Mouse (Mus musculus) intestine, embryonic 15.5 days (tissue): ENCODE measurements at regions not wholly inside any gene's neighbourhood (a gene's known extent, or its start where the extent isn't known, plus 50 kb on each side); places are given as distances from the start of the nearest gene placed in this dataset.

Experiments
- ATAC-seq: fragments of 200-750 bp; cut with Nextera tagmentation; 2 replicates; pipeline ENCODE4 v1.8.0; 2017; ENCODE audit warnings: moderate TSS enrichment, moderate library complexity
- H3K27ac ChIP-seq: fragments of 300-500 bp; sonication (generic); 2 replicates; pipeline ENCODE4 v1.5.1; 2015; ENCODE audit warnings: mild to moderate bottlenecking, inconsistent platforms
- H3K27me3 ChIP-seq: fragments of 300-500 bp; sonication (generic); replicated peaks from 2 replicates; pipeline ENCODE4 v1.6.1; 2015; ENCODE audit warnings: inconsistent platforms
- H3K36me3 ChIP-seq: fragments of 300-500 bp; sonication (generic); 2 replicates; pipeline ENCODE4 v1.6.1; 2015; ENCODE audit warnings: inconsistent platforms
- H3K4me1 ChIP-seq: fragments of 300-500 bp; sonication (generic); replicated peaks from 2 replicates; pipeline ENCODE4 v1.6.1; 2015; ENCODE audit warnings: inconsistent platforms
- H3K4me2 ChIP-seq: fragments of 300-500 bp; sonication (generic); replicated peaks from 2 replicates; pipeline ENCODE4 v1.6.1; 2015; ENCODE audit warnings: mild to moderate bottlenecking, inconsistent platforms
- H3K4me3 ChIP-seq: fragments of 300-500 bp; sonication (generic); replicated peaks from 2 replicates; pipeline ENCODE4 v1.5.1; 2015; ENCODE audit warnings: inconsistent platforms
- H3K9ac ChIP-seq: fragments of 300-500 bp; sonication (generic); 2 replicates; pipeline ENCODE4 v1.6.1; 2015; ENCODE audit warnings: inconsistent platforms
- H3K9me3 ChIP-seq: fragments of 300-500 bp; sonication (generic); 2 replicates; pipeline ENCODE4 v1.6.1; 2016; ENCODE audit warnings: inconsistent platforms
- WGBS: fragments of 180-500 bp; shearing (Covaris S2); methylation state at CpG from one replicate; pipeline ENCODE4 v1.1.7; 2015; 5-methylcytosine and 5-hydroxymethylcytosine counted together

DNA sequence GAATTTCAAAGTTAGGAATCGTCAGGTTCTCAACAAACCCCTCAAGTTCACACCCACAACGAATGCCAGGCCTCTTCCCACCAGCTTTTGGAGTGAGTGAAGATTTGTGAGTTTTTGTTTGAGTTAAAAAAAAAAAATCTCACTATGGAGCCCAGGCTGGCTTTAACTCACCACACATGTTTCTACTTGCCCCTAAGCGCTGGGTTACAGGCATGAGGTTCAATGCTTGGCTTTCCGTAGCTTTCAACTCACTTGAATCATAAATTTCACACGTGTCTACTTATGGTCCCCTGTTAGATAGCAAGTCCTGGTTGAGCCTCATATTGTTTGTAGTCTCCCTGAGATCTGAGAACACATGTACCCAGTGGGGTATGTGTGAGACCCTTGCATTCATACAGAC is 122.8 kb upstream of the Efna5 start:
- WGBS, result 71% methylated on average over 5 of the region's 5 CpGs
- H3K27ac ChIP-seq, result no peak overlapping the region

DNA sequence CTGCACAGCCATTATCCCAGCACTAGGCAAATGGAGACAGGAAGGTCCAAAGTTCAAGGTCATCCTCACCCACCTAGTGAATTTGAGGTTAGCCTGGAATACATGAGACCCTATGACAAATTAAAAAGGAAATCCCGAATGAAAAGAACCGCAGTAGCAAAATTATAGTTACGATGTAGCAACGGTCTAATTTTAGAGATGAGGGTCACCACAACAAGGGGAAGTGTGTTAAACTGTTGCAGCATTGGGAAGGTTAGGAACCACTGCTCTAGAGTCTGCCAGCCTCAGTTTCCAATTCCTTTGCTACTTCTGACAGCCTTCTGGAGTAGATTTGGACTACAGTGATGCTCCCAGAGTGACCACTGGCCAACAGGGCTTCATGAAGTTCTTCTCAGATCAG is 121.6 kb upstream of the Efna5 start:
- Histone ChIP-seq H3K9me3 (no peaks in the 10 kb centered on the region), H3K4me3 (no peak overlapping the region), H3K36me3 (no peaks in the 10 kb centered on the region), H3K4me1 (no peaks in the 10 kb centered on the region), H3K4me2 (no peak overlapping the region), H3K27ac (no peak overlapping the region), H3K27me3 (no peaks in the 10 kb centered on the region), H3K9ac (no peak overlapping the region)
- WGBS, result 91% methylated on average over 4 of the region's 4 CpGs
- no peak for ATAC-seq

More for the DNA sequence above, 122.8 kb upstream of the Efna5 start:
- no peaks in the 10 kb centered on the region for H3K27me3 ChIP-seq
- H3K9ac ChIP-seq, result no peak overlapping the region
- H3K4me1 ChIP-seq, result peaks cover 7% of the 10 kb centered on the region; the same call in 1 of the 2 replicates
- H3K9me3 ChIP-seq, result no peaks in the 10 kb centered on the region
- ATAC-seq, result no peak
- no peaks in the 10 kb centered on the region for H3K36me3 ChIP-seq
- H3K4me2 ChIP-seq, result no peak overlapping the region
- no peak overlapping the region for H3K4me3 ChIP-seq

DNA sequence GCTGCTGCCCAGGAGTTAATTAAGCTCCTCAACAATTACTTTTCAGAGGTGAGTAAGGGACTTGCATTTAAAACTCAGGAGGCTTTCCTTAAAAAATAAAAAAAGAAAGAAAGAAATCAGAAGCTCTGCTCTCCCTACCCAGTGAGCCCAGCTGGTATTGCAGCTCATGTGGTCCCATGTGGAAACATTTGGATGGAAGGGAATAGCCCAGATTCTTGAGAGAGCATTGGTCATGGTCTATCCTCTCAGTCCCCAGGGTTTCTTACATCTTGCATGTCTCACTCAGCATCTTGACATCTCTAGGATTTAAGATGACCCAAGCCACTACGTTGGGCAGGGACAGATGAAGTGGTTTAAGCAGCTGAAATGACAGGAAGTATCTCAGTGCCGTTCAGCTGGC is 120.8 kb upstream of the Efna5 start:
- H3K4me3 ChIP-seq, result no peak overlapping the region
- H3K27me3 ChIP-seq, result no peaks in the 10 kb centered on the region
- 52% methylated on average over 2 of the region's 2 CpGs for WGBS
- H3K9ac ChIP-seq, result no peak overlapping the region
- H3K4me1 ChIP-seq, result 0 out of 2 replicates have a peak, but pooled peaks cover 2% of the 10 kb centered on the region
- no peak overlapping the region for H3K4me2 ChIP-seq
- no peak for ATAC-seq
- H3K27ac ChIP-seq, result no peak overlapping the region
- H3K36me3 ChIP-seq, result no peaks in the 10 kb centered on the region
- H3K9me3 ChIP-seq, result no peaks in the 10 kb centered on the region

DNA sequence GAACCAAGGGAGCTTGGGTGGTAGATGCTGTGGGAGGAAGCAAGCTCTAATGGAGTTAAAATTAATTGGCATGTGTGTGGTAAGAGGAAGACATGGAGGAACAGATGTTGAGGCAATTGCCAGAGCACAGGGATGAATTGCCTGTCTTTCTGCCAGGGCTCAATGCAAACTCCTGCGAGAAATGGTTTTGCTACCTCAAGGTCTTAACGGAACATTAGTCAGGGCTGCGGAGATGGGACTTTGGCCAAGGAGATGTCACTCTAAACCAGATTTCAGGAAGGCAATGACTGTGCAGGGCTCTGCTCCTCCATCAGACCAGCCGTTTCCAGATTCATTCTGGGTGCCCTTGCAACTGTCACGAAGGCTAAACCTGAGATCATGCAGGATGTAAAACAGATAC is 116.6 kb upstream of the Efna5 start:
- H3K9ac ChIP-seq, result no peak overlapping the region
- ATAC-seq, result no peak
- 0 out of 2 replicates have a peak, but pooled peaks cover 2% of the 10 kb centered on the region for H3K4me1 ChIP-seq
- H3K36me3 ChIP-seq, result no peaks in the 10 kb centered on the region
- no peak overlapping the region for H3K27ac ChIP-seq
- no peaks in the 10 kb centered on the region for H3K27me3 ChIP-seq
- H3K9me3 ChIP-seq, result no peaks in the 10 kb centered on the region
- 60% methylated on average over 5 of the region's 5 CpGs for WGBS
- H3K4me3 ChIP-seq, result no peak overlapping the region
- H3K4me2 ChIP-seq, result no peak overlapping the region

DNA sequence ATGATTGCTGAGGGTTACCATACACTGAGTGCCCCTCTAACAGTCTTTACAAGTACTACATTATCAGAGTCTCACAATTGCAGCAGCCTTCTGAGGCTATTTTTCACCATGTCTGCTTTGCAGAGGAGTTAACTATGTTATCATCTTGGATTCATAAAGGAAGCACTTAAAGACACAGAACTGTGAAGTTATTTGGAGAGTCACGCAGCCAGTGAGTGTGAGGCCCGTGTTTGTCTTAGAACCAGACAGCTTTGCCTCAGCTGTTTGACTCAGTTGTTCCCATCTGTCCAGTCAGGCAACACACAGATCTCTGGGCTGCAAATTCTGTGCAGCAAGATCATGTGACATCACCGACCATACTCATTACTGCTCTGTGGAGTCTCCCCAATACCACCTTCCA is 114.2 kb upstream of the Efna5 start:
- no peaks in the 10 kb centered on the region for H3K36me3 ChIP-seq
- H3K4me2 ChIP-seq, result no peak overlapping the region
- no peak overlapping the region for H3K27ac ChIP-seq
- no peaks in the 10 kb centered on the region for H3K9me3 ChIP-seq
- H3K27me3 ChIP-seq, result no peaks in the 10 kb centered on the region
- 62% methylated on average over 3 of the region's 3 CpGs for WGBS
- no peak overlapping the region for H3K9ac ChIP-seq
- 0 out of 2 replicates have a peak, but pooled peaks cover 2% of the 10 kb centered on the region for H3K4me1 ChIP-seq
- no peak overlapping the region for H3K4me3 ChIP-seq
- ATAC-seq, result no peak

DNA sequence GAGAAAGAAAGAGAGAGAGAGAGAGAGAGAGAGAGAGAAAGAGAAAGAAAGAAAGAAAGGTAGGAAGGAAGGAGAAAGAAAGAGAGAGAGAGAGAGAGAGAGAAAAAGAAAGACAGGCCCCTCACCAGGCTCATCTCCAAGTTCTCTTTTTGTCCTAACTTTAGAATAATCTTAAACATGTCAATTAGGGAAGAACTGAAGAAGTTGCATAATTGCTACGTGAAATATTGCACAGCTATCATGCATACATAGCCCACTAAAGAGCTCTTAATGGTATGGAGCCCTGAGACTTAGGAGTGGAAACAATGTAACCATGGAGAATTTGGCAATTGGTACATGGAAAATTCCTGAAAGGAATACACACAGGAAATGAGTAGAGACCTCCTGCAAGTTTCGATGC is 111.9 kb upstream of the Efna5 start:
- ATAC-seq, result no peak
- Histone ChIP-seq H3K4me3 (no peak overlapping the region), H3K4me2 (no peak overlapping the region), H3K27ac (no peak overlapping the region), H3K4me1 (0 out of 2 replicates have a peak, but pooled peaks cover 2% of the 10 kb centered on the region), H3K27me3 (no peaks in the 10 kb centered on the region), H3K36me3 (no peaks in the 10 kb centered on the region), H3K9ac (no peak overlapping the region), H3K9me3 (no peaks in the 10 kb centered on the region)
- 84% methylated on average over 2 of the region's 2 CpGs for WGBS

DNA sequence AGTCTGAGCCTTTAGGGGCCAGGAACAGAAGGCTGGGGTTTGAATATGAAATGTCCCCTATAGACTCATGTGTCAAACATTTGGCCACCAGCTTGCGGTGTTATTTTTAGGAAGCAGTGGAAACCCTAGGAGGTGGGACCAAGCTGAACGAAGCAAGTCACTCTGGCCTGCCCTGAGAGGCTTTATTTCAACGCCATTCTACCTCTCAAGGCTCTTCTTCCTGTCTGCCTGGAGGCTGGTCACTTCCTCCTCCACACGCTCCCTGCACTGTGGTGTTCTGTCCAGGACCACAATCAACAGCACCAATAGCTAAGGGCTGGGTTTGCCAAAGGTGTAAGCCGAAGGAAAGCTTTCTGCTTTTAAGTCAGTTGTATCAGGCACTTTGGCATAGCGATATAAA is 105.2 kb upstream of the Efna5 start:
- no peak overlapping the region for H3K4me2 ChIP-seq
- H3K9ac ChIP-seq, result no peak overlapping the region
- 72% methylated on average over 6 of the region's 6 CpGs for WGBS
- no peaks in the 10 kb centered on the region for H3K4me1 ChIP-seq
- ATAC-seq, result no peak
- H3K9me3 ChIP-seq, result no peaks in the 10 kb centered on the region
- H3K4me3 ChIP-seq, result no peak overlapping the region
- no peak overlapping the region for H3K27ac ChIP-seq
- no peaks in the 10 kb centered on the region for H3K36me3 ChIP-seq
- no peaks in the 10 kb centered on the region for H3K27me3 ChIP-seq

DNA sequence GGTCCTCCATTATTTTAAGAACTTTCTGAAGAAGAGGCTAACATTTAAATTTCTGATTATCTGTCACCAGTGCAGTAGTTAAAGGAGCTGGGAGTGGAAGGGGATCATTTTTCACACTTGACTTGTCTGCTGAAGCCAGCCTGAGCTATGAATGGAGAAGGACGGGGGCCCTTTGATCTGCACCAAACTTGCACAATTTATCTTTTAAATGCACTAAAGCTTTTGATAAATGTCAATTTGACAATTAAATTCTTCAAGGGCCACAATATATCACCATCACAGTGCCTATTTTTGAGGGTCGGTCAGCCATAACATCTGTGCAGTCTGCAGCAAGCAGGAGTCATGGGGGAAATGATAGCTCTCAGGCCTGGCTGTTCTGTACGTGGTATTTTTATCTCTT is 99.2 kb upstream of the Efna5 start:
- WGBS, result 40% methylated on average over 3 of the region's 3 CpGs
- Histone ChIP-seq H3K9me3 (no peaks in the 10 kb centered on the region), H3K27me3 (no peaks in the 10 kb centered on the region), H3K4me1 (no peaks in the 10 kb centered on the region), H3K4me2 (no peak overlapping the region), H3K4me3 (no peak overlapping the region), H3K36me3 (no peaks in the 10 kb centered on the region), H3K9ac (no peak overlapping the region), H3K27ac (no peak overlapping the region)
- ATAC-seq, result no peak

DNA sequence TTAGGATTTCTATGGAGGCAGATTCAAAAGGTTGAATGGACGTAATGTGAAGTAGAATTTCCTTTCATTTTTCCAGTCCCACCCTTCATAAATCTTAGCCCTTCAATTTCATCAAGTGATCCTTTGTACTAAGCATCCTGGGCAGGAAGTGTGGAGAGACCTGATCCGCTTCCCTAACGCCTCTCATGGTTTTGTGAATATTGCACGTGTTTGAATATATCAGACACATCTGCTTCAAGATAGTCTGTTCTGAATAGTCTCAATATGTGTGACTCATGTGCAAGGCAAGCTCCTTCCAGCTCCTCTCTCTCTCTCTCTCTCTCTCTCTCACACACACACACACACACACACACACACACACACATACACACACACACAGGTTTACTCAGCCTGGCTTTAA is 96.4 kb upstream of the Efna5 start:
- WGBS, result 60% methylated on average over 4 of the region's 4 CpGs
- ATAC-seq, result no peak
- H3K27ac ChIP-seq, result no peak overlapping the region
- H3K9me3 ChIP-seq, result no peaks in the 10 kb centered on the region
- no peaks in the 10 kb centered on the region for H3K4me1 ChIP-seq
- no peaks in the 10 kb centered on the region for H3K36me3 ChIP-seq
- no peaks in the 10 kb centered on the region for H3K27me3 ChIP-seq
- no peak overlapping the region for H3K4me2 ChIP-seq
- no peak overlapping the region for H3K9ac ChIP-seq
- H3K4me3 ChIP-seq, result no peak overlapping the region

DNA sequence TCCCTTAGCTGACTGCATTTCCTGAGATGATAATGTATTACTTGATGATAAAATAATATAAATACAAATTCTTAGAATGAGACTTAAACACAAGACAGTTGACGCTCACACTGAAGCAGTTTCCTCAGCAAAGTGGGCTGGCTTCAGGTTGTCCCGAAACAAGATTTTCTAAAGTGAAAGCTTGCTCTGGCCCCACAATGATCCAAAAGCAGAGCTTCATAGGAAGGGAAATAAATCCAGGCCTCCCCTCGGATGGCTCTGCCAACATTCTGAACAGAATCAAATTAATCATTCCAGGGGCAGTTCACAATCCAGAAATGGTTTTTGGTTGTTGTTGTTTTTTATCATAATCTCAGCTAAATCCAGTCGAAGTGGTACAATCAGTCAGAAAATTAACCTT is 96.0 kb upstream of the Efna5 start:
- no peaks in the 10 kb centered on the region for H3K36me3 ChIP-seq
- 64% methylated on average over 4 of the region's 4 CpGs for WGBS
- no peak for ATAC-seq

DNA sequence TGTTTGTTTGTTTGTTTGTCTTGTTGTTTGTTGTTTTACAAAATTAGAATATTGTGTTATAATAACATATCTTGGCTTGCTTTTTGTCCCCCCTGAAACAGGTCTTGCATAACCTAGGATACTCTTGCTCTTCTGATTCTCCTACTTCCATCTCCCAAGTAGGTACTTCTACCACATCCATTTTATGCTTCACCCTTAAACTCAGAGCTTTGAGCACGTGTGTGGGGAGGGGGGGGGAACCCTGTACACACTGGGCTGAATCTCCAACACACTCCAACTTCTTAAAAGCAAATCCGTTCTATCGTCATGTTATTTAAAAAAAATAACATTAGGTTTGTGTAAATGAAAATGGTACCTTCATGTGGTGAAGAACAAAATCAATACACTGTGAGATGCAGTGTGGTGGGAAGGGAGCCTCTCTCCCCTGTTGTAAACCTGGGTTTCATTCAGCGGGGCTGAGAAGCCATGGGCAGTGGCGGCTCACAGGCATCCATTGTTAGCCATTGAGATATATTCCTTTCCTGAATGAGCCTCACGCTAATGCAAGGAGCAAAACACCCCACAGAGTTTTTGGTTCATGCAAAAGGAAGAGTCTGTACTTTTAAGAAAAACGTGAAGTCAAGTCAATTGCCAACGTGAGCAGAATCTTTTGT is 93.6 kb upstream of the Efna5 start:
- Histone ChIP-seq H3K4me2 (no peak overlapping the region), H3K4me3 (no peak overlapping the region), H3K9me3 (no peaks in the 10 kb centered on the region), H3K27me3 (no peaks in the 10 kb centered on the region), H3K4me1 (no peaks in the 10 kb centered on the region), H3K36me3 (no peaks in the 10 kb centered on the region), H3K9ac (no peak overlapping the region), H3K27ac (no peak overlapping the region)
- ATAC-seq, result no peak
- 69% methylated on average over 8 of the region's 8 CpGs for WGBS

More for the DNA sequence above, 96.0 kb upstream of the Efna5 start:
- H3K9ac ChIP-seq, result no peak overlapping the region
- no peaks in the 10 kb centered on the region for H3K9me3 ChIP-seq
- H3K27ac ChIP-seq, result no peak overlapping the region
- H3K4me2 ChIP-seq, result no peak overlapping the region
- H3K4me3 ChIP-seq, result no peak overlapping the region
- no peaks in the 10 kb centered on the region for H3K4me1 ChIP-seq
- H3K27me3 ChIP-seq, result no peaks in the 10 kb centered on the region

DNA sequence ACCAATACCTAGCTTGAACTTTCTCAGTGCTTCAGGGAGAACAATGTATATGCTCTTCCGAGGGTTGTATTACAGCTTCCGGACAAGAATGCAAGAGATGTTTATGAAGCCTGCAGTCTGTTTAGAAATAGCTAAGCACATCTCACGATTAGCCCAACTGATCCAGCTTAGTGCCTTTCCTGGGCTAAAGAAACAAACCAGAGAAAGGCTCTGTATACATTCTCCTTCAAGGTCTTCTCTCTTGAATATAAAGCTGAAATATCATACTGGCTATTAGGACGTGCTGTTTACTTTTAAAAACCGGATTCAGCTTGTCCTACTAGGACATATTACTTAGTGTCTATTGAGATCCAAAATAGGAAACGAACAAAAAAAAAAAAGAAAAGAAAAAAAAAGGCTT is 87.9 kb upstream of the Efna5 start:
- Histone ChIP-seq H3K9ac (no peak overlapping the region), H3K4me1 (0 out of 2 replicates have a peak, but pooled peaks cover 2% of the 10 kb centered on the region), H3K27ac (no peak overlapping the region), H3K36me3 (no peaks in the 10 kb centered on the region), H3K4me3 (no peak overlapping the region), H3K27me3 (no peaks in the 10 kb centered on the region), H3K9me3 (no peaks in the 10 kb centered on the region), H3K4me2 (no peak overlapping the region)
- peak; percentile 17; the same call in 1 of the 2 replicates for ATAC-seq
- 31% methylated on average over 6 of the region's 6 CpGs for WGBS

DNA sequence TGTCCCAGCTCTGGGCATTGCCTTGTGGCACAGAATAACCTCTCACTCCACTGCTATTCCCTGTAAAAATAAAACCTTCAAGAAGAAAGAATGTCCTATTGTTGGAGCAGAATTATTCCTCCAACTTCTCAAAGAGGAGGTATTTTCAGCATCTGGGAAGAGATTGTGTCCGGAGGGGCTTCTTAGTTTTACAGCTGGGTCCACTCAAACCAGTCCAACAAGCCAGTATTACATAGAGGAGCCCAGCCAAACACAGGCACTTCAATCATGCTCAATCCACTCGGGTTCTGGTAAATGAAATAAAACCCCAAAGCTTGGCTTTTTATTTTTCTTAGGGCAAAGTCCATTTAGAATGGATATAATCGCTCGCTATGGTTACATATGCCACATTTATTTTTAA is 82.7 kb upstream of the Efna5 start:
- no peaks in the 10 kb centered on the region for H3K27me3 ChIP-seq
- peaks cover 8% of the 10 kb centered on the region; the same call in 1 of the 2 replicates for H3K4me1 ChIP-seq
- no peak overlapping the region for H3K27ac ChIP-seq
- no peak overlapping the region for H3K4me2 ChIP-seq
- no peak overlapping the region for H3K9ac ChIP-seq
- WGBS, result 69% methylated on average over 4 of the region's 4 CpGs
- H3K36me3 ChIP-seq, result no peaks in the 10 kb centered on the region
- no peak overlapping the region for H3K4me3 ChIP-seq
- H3K9me3 ChIP-seq, result no peaks in the 10 kb centered on the region
- no peak for ATAC-seq
